Mouse (Mus musculus) yolk sac, embryonic 10.5 days (tissue): Measurements from ENCODE around the gene Teddm2.

Source experiments
- DNase-seq: peaks from one replicate; pipeline ENCODE4 v3.0.0-alpha.2; 2017; ENCODE audit warnings: low spot score

The Teddm2 gene

GRCm38 (mm10) chr1:153830746-153831145, 69.3 kb downstream of the Teddm2 start:
- no peak for DNase-seq

GRCm38 (mm10) chr1:153820216-153820615, 79.8 kb downstream of the Teddm2 start:
- DNase-seq, result no peak

- no peak for DNase-seq
Observed at GRCm38 (mm10) chr1:153814278-153814677, 85.8 kb downstream of the Teddm2 start.

- peak; percentile 60 for DNase-seq
Observed at GRCm38 (mm10) chr1:153807390-153807993, 92.5 kb downstream of the Teddm2 start.

- DNase-seq, result no peak
Observed at GRCm38 (mm10) chr1:153803530-153803929, 96.5 kb downstream of the Teddm2 start.

- DNase-seq, result no peak
Observed at GRCm38 (mm10) chr1:153802691-153803090, 97.3 kb downstream of the Teddm2 start.
